Mouse (Mus musculus): ENCODE measurements around the gene Tmem175. TPM values are rescaled to one million over a fixed set of nuclear protein-coding genes. Genes with fewer than 3 reads are reported as not detected.

The Tmem175 gene
- polyA plus RNA-seq, 1 experiment from 2014 or later = 18.1 TPM

DNA sequence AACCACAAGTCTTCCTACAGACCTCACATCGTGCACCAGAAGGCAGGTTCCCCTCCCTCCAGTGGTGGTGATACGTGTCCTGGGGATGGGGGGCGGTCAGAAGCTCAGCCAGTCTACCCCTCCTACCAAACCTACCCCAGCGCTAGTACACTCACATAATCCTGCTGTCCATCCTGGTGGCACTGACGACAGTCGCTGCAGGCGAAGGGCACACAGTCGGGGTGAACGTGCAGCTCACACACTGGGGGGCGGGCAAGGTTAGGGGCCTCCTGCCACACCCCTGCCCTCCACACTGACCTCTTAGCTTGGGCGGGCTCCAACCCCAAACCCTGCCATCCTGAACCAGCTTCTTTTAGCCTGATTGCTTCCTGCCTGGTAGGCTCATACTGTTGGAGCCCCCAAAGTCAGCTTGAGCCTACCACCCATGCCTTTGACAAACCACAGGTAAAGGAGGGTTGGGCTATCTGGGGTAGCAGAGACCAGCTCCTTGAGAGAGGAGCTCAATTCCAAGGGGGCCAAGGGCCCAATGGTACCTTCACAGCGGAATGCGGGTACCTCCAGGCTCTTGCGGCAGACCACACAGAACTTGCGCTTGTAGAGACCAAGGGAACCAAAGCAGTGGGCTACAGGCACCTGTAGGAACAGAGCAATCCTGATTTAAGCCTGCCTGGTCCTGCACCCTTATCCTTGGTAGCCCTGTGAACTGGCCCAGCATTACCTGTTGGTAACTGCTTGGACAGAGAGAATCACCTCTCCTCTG is 26.5 kb downstream of the Tmem175 start:
- Histone ChIP-seq H3K36me3 (peaks cover 53% of the 10 kb centered on the region), H3K9ac (no peak overlapping the region), H3K4me3 (no peak overlapping the region), H3K27ac (no peak overlapping the region), H3K4me2 (replicated peaks) (no peak overlapping the region), H3K9me3 (no peaks in the 10 kb centered on the region), H3K4me1 (peaks cover 19% of the 10 kb centered on the region), H3K27me3 (replicated peaks) (no peaks in the 10 kb centered on the region)
- no peak for ATAC-seq (ENCODE audit: low FRiP score, low read depth)
- 95% methylated on average over 15 of the region's 15 CpGs for WGBS

DNA sequence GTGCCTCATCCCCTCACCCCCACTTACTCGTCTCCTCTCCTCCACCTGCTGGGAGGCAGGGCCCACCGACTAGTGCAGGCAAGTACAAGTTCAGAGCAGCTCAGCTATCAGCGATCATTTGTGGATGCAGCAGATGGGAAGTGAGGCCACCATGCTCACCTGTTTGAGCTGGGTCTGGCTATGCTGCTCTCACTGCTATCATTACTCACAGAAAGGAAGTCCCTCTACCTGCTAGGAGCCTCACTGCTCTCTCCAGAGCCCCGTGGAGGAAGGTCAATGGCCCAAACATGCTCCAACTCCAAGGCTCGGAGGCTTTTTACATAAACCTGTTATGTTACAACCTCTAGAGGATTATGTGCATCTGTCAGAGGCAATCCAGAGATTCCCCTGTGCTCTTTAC is 27.8 kb downstream of the Tmem175 start:
- ATAC-seq (ENCODE audit: low FRiP score, low read depth) = no peak
- Histone ChIP-seq H3K36me3 (peaks cover 51% of the 10 kb centered on the region), H3K9ac (no peak overlapping the region)

DNA sequence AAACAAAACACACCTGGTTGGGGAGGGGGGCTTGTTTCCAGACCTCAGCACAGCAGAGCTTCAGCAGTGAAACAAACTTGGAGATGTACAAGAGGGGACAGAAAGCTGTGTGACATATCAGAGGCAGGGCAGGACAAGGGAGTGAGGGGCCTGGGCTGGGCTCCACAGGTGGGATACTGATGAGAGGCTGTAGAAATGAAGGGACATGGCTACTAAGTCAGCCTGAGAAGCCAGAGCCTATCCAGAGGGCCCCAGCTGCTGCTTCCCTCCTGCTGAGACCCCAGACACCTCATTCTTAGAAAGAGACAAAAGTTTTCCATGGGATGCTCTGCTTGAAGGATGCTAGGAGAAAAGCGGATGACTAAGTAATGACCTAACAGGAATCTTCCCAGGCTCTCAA is 29.0 kb downstream of the Tmem175 start:
- no peak overlapping the region for H3K9ac ChIP-seq
- no peak overlapping the region for H3K4me2 ChIP-seq (replicated peaks)
- H3K4me1 ChIP-seq = peaks cover 19% of the 10 kb centered on the region
- H3K27ac ChIP-seq = no peak overlapping the region
- H3K36me3 ChIP-seq = peaks cover 39% of the 10 kb centered on the region
- no peak for ATAC-seq (ENCODE audit: low FRiP score, low read depth)
- no peaks in the 10 kb centered on the region for H3K27me3 ChIP-seq (replicated peaks)
- WGBS = 79% methylated on average over 1 of the region's 1 CpGs
- no peak overlapping the region for H3K4me3 ChIP-seq
- no peaks in the 10 kb centered on the region for H3K9me3 ChIP-seq

More for the DNA sequence above, 27.8 kb downstream of the Tmem175 start:
- peaks cover 19% of the 10 kb centered on the region for H3K4me1 ChIP-seq
- H3K27ac ChIP-seq = no peak overlapping the region
- H3K4me3 ChIP-seq = no peak overlapping the region
- H3K9me3 ChIP-seq = no peaks in the 10 kb centered on the region
- no peak overlapping the region for H3K4me2 ChIP-seq (replicated peaks)
- H3K27me3 ChIP-seq (replicated peaks) = no peaks in the 10 kb centered on the region
- WGBS = 82% methylated on average over 5 of the region's 5 CpGs

DNA sequence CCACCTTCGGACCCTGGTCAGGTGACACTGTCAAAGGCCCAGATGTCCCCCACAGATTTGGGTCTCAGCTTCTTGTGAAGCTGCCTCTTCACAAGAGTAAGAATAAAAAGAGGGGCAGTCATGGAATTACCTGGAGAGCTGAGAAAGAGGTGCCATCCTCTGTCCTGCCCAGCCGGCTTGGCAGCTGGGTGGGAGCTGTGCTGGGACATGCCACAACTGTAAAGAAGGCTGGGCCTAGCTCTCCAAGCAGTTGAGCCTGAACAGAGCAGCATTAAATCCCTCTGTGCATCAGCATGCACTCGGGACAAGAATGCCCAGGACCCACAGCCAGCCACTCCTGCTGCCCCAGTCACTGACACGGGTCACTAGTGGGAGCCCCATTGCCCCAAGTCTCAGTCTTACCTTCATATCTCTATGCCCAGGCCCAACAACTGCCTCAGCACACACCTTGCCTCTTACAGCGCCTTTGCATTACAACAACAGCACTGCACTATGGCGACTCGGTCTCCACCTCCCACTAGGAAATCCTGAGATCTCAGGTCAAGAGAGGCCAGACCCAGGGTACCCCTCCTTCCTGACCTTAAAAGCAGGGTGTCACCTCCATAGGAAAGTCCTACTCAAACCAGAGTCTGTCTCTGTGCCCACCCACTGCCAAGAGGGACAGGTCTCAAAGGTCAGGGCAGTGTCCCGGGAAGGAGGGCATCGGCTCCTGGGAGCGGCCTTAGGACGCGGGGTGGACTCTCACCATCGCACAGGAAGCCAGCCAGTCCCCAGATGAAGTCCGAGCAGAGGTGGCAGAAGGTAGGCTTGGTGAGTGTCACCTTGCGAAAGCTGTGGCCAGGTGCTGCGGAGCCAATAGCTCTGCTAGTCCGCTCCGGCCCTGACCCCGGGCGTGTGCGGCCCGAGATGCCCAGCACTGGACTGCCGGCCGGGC is 30.4 kb downstream of the Tmem175 start, which contains the start of gene Idua:
TSS of gene Idua (plus strand) at position 634 of the 934 bp plus-strand sequence.
- peaks cover 19% of the 10 kb centered on the region for H3K4me1 ChIP-seq
- peaks cover 27% of the 10 kb centered on the region for H3K36me3 ChIP-seq
- H3K4me3 ChIP-seq = peak within 1 kb of the TSS; percentile 84
- no peak within 1 kb of the TSS for H3K27ac ChIP-seq
- peak within 1 kb of the TSS; percentile 82 for H3K9ac ChIP-seq
- peak; percentile 56 for ATAC-seq (ENCODE audit: low FRiP score, low read depth)
- no peaks in the 10 kb centered on the region for H3K9me3 ChIP-seq
- WGBS = 12% methylated on average over 24 of the region's 24 CpGs
- H3K27me3 ChIP-seq (replicated peaks) = no peaks in the 10 kb centered on the region
- H3K4me2 ChIP-seq (replicated peaks) = peak within 1 kb of the TSS; percentile 81

DNA sequence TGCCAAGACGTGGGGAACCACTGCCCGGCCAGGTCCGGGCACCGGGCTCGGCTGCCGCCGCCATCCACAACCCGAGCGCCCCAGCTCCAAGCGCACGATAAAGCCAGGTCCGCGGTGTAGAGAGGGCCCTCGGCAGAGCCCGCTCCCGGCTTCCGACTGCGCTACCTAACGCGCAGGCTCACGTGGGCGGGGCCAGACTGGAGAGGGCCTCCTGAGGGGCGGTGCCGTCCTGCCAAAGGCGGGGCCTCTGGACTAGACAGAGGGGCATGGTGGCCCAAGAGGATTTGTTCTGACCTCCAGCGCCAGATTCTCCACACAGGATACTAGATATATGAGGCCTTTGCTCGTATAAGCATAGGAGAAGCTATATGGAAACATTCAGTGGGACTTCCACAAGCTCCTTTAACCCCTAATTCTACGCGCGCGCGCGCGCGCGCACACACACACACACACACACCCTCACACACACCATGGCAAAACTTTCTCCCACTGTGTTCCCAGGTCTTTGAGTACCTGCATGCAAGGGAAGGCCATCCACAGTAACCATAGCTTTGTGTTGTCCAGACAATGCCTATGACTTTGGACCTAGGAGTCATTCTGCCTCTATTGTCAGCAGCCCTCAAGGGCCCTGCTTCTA is 31.2 kb downstream of the Tmem175 start:
- peak overlapping the region; percentile 81 for H3K4me2 ChIP-seq (replicated peaks)
- ATAC-seq (ENCODE audit: low FRiP score, low read depth) = peak; percentile 98
- no peaks in the 10 kb centered on the region for H3K9me3 ChIP-seq
- H3K9ac ChIP-seq = peak overlapping the region; percentile 82
- WGBS = 12% methylated on average over 36 of the region's 36 CpGs
- H3K27ac ChIP-seq = no peak overlapping the region
- peaks cover 19% of the 10 kb centered on the region for H3K4me1 ChIP-seq
- H3K4me3 ChIP-seq = peak overlapping the region; percentile 84
- peaks cover 19% of the 10 kb centered on the region for H3K36me3 ChIP-seq
- H3K27me3 ChIP-seq (replicated peaks) = no peaks in the 10 kb centered on the region

DNA sequence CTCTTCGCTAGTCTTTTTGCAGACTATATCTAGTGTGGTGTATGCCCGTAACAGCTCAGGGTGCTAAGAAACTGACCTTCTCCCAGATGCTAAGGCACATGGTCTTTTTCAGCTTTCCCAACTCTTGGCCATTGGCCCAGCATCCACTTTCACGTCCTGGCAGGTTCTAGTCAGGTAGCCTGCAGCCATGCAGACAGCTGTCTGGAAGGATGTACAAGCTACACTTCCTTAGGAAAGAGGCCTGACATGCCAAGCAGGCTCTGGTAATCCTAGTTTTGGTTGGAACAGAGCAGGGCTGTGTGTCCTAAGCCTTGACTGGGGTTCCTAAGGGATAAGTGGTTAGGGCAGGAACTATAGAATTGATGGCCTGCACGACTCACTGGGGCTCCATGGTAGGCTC is 33.2 kb downstream of the Tmem175 start:
- Histone ChIP-seq H3K4me3 (no peak overlapping the region), H3K9me3 (no peaks in the 10 kb centered on the region), H3K4me1 (peaks cover 19% of the 10 kb centered on the region), H3K9ac (no peak overlapping the region), H3K36me3 (peaks cover 1% of the 10 kb centered on the region), H3K27me3 (replicated peaks) (no peaks in the 10 kb centered on the region), H3K4me2 (replicated peaks) (no peak overlapping the region), H3K27ac (no peak overlapping the region)
- 91% methylated on average over 4 of the region's 4 CpGs for WGBS
- ATAC-seq (ENCODE audit: low FRiP score, low read depth) = no peak

DNA sequence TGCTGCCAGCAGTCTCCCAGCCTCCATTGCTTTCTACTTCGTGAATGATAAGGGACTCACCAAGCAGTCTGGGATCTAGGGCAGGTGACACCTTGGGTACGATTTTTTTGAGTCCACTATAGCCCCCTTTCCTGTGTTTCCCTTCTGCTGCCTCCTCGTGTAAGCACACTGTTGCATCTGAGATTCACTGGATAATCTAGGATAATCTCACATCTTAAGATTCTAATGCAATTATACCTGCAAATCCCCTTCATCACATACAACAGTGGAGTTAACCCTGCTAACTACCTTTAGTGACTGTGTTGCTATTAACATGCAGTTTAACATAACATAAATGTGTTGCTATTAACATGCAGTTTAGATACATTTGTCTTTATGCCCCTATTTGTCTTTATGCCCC is 35.5 kb downstream of the Tmem175 start:
- no peaks in the 10 kb centered on the region for H3K36me3 ChIP-seq
- WGBS = 46% methylated on average over 3 of the region's 3 CpGs

DNA sequence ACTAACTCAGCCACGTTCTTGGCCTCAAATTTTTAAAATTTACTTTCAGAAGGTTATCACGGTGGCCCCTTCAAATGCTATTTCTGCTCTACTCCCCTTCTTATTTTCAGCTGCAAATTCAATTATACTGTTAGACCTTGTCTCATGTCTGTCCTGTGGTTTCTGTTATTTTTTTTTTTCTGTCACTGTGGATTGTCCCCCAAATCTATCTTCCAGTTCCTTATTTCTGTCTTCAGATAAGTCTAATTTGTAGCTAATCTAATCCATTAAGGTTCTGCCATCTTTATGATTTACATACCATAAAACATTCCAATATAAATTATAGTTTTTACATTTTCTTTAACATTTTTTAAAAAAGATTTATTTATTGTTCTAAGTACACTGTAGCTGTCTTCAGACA is 37.8 kb downstream of the Tmem175 start:
- Histone ChIP-seq H3K4me1 (peaks cover 15% of the 10 kb centered on the region), H3K9ac (no peak overlapping the region), H3K36me3 (peaks cover 8% of the 10 kb centered on the region), H3K27ac (no peak overlapping the region), H3K9me3 (no peaks in the 10 kb centered on the region), H3K27me3 (replicated peaks) (no peaks in the 10 kb centered on the region), H3K4me2 (replicated peaks) (no peak overlapping the region), H3K4me3 (no peak overlapping the region)
- 73% methylated on average over 2 of the region's 2 CpGs for WGBS
- ATAC-seq (ENCODE audit: low FRiP score, low read depth) = no peak

More for the DNA sequence above, 35.5 kb downstream of the Tmem175 start:
- no peaks in the 10 kb centered on the region for H3K27me3 ChIP-seq (replicated peaks)
- H3K9ac ChIP-seq = no peak overlapping the region
- H3K4me3 ChIP-seq = no peak overlapping the region
- no peaks in the 10 kb centered on the region for H3K9me3 ChIP-seq
- ATAC-seq (ENCODE audit: low FRiP score, low read depth) = no peak
- peaks cover 16% of the 10 kb centered on the region for H3K4me1 ChIP-seq
- H3K27ac ChIP-seq = no peak overlapping the region
- H3K4me2 ChIP-seq (replicated peaks) = no peak overlapping the region

DNA sequence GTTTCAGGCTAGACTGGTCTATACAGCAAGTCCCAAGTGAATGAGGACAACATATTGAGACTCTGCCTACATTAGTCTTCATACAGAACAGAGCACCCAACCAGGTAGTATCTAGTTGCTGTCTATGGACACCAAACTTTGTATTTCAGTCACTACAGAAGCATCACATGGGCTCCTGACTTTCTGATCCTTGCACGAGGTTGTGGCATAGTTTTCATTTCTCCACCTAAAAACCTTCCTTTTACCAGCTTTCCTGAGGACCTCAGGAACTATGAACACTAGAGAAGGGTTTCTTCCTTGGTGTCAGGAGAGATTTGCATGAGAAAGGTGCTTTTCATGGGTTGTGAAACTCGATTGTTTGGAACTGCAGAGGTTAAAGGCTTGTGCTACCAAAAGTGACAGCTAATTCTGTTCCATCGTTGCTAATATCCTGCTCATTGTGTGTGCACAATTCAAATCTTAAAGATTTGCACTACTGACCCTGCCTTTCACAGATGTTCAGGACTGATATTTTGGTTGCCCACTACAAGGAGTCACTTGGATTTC is 38.9 kb downstream of the Tmem175 start:
- Histone ChIP-seq H3K4me1 (peaks cover 15% of the 10 kb centered on the region), H3K9me3 (no peaks in the 10 kb centered on the region), H3K27ac (no peak overlapping the region), H3K4me3 (peak overlapping the region; percentile 50), H3K36me3 (peaks cover 11% of the 10 kb centered on the region), H3K4me2 (replicated peaks) (peak overlapping the region; percentile 74), H3K27me3 (replicated peaks) (no peaks in the 10 kb centered on the region), H3K9ac (peak overlapping the region; percentile 67; the same call in 1 of the 2 replicates)
- WGBS = 17% methylated on average over 3 of the region's 3 CpGs
- ATAC-seq (ENCODE audit: low FRiP score, low read depth) = 0 out of 2 replicates have a peak, but pooled peaks have one; percentile 5

DNA sequence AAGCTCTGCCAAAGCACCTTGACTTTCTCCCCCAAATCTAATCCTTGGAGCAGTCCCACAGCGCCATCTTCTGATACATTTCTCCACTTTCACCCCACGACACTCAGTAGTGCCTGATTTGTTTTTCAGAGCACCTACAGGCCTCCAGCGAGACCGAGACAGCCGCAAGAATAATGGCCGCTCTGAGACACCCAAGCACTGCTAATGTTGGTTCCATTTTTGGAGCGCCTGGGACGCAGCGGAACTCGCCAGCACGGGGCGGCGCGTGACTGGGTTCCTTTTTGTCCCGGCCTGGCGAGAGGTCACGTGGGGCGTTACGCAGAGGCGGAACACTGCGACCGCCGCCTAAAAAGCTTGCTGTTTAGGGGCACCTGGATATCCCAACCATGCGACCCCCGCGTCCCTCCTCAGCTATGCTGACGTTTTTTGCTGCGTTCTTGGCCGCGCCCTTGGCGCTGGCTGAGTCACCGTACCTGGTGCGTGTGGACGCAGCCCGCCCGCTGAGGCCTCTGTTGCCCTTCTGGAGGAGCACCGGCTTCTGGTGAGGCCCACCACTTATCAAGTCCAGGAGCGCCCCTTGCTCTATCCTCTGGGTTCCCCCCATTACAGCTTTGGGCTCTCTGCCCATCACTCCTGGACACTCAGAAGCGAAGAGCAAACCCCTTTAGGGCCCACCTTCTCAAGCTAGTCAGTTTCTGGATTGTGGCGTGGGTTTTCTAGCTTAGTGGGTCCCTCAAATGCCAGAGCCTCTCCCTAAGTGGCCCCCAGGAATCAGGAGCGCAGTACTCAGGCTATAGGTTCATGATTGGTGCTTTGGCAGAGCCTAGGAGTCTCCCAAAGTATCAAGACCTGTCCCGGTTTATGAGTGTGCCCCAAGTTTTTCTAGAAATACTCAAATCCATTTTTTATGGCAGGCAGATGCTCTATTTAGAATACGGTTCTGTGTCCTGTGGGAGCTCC is 39.7 kb downstream of the Tmem175 start, which contains the start of gene Dgkq:
TSS of gene Dgkq (minus strand) at position 696 of the 960 bp plus-strand sequence.
- Histone ChIP-seq H3K4me1 (peaks cover 15% of the 10 kb centered on the region), H3K27me3 (replicated peaks) (no peaks in the 10 kb centered on the region), H3K27ac (peak within 1 kb of the TSS; percentile 57), H3K36me3 (peaks cover 11% of the 10 kb centered on the region), H3K4me2 (replicated peaks) (peak within 1 kb of the TSS; percentile 74), H3K9ac (peak within 1 kb of the TSS; percentile 67), H3K9me3 (no peaks in the 10 kb centered on the region), H3K4me3 (peak within 1 kb of the TSS; percentile 50)
- 7% methylated on average over 43 of the region's 43 CpGs for WGBS
- ATAC-seq (ENCODE audit: low FRiP score, low read depth) = peak; percentile 88

DNA sequence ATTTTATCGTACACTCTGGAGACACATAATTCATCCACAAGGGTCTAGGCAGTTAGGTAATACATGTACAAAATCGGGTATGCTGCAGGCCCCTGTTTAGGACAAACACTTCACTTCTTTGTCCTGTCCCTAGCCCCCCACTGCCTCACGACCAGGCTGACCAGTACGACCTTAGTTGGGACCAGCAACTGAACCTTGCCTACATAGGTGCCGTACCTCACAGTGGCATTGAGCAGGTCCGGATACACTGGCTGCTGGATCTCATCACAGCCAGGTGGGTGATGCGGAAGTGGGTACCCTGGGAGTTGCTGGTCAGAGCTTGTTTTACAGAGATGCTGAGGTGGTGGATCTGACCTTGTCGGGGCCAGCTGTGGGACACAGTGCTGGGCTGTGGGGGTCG is 40.4 kb downstream of the Tmem175 start:
- Histone ChIP-seq H3K4me1 (peaks cover 15% of the 10 kb centered on the region), H3K9me3 (no peaks in the 10 kb centered on the region), H3K4me3 (no peak overlapping the region), H3K27ac (no peak overlapping the region), H3K36me3 (peaks cover 11% of the 10 kb centered on the region), H3K4me2 (replicated peaks) (peak overlapping the region; percentile 74), H3K27me3 (replicated peaks) (no peaks in the 10 kb centered on the region), H3K9ac (no peak overlapping the region)
- ATAC-seq (ENCODE audit: low FRiP score, low read depth) = peak; percentile 13
- 75% methylated on average over 9 of the region's 9 CpGs for WGBS
